Mouse (Mus musculus): ENCODE results near the gene Galt. TPM values are rescaled to one million over a fixed set of nuclear protein-coding genes. Genes with fewer than 3 reads are reported as not detected.
A peak's percentile ranks its signal among the peaks of the same experiment; 100 is the strongest.
"Not testable (repeated sequence)": the region's sequence is repeated elsewhere in the genome, so short reads cannot be mapped to it uniquely, and the experiment has no call there.

The Galt gene
- total RNA-seq, 2 experiments from 2014 or later = 45.6 to 52.0 TPM

DNA sequence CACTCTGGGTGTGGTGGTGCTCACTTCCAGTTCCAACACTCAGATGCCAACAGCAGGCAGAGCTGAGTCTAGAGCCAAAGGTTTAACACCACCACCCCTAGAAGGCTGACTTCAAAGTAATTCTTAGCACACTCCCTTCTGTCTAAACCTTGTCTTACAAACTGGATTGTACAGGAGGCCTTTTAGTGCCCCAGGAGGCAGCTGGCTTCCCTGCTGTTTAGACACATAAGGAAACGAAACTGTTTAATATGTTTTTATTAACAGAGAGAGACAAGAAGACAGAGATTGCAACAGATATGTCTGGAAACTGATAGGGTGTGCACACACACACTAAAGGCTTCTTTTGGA lies 16.8 kb upstream of the Galt start:
- no peak for DNase-seq
- intact Hi-C loops (cut with DNase I) = no loop called here

GRCm38 (mm10) chr4:41739260-41739659 lies 15.8 kb upstream of the Galt start:
- intact Hi-C loops (cut with DNase I) = no loop called here
- DNase-seq = no peak

- DNase-seq = no peak
- intact Hi-C loops (cut with DNase I) = no loop called here
Measured at GRCm38 (mm10) chr4:41740380-41741157, 14.5 kb upstream of the Galt start.

- DNase-seq = peak; percentile 90 to 91
- intact Hi-C loops (cut with DNase I) = no loop called here
Measured at GRCm38 (mm10) chr4:41741158-41741560, 13.9 kb upstream of the Galt start.

DNA sequence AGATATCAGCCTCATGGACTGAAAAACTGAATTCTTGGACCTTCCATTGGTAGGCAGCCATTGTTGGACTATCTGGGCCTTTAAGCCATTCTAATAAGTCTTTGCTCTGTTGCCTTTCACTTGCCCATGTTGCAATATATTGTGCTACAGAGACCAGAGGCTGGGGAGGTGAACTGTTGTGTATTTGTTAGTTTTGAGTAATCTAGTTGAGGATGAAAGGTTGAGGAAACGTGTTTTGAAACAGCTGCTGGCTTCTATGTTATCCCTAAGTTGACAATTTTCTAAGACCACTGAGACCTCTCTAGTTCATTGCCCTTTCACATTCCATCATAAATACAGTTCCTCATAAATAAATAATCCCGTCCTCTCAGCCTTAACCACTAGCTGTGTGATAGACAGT lies 10.9 kb upstream of the Galt start:
- no peak for DNase-seq
- intact Hi-C loops (cut with DNase I) = no loop called here

DNA sequence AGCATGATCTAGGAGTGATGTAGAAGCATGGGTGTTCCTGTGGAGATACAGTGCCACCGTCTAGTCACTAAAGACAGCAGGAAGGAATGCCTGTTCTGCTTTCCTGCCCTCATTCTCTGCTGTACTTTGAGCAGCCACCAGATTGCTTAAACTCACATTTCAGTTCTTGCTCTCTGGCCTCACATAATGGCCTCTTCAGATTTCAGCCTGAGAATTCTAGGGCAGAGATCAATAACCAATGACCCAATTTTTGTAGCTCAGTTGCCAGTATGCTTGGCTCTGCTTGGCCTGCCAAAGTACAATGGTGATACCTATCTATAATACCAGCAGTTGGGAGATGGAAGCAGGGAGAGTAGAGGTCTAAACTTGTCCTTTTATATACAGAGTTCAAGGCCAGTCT lies 10.0 kb upstream of the Galt start:
- intact Hi-C loops (cut with DNase I) = no loop called here
- DNase-seq = no peak

DNA sequence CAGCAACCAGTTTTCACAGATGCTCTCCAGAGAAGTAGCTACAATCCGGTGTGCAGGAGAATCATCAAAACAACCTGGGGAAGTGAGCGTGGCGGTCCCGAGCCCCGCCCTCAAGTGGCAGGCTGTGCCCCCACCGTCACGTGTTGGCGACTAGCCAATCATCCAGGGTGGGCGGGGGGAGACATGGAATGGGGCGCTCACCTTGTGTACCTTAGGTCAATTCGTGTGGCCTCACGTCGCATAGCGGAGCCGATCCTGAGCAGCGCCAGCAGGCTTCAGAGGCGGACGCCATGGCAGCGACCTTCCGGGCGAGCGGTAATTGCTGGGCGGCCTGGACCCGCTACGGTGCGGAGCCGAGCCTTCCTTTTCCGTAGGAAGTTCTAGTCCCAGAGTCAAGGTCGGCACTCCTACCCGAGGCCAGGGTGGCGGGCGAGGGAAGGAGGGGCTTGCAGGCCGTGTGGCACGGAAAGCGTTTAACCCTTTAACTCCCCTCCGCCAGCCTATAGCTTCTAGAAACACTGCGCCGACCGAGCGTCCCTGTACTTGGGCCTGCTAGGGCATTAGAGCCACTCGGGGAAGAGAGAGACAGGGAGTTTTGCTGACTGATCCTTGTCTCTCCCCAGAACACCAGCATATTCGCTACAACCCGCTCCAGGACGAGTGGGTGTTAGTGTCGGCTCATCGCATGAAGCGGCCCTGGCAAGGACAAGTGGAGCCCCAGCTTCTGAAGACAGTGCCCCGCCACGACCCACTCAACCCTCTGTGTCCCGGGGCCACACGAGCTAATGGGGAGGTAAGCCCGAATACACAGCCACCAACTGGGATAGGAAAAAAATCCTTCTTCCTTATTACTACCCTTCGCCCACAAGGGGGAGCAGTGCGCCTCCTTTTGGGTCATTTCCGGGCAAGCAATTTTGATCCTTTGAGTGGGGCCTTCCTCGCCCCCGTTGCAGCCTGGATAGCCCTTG lies 594 bp downstream of the Galt start, which contains the start of gene Sigmar1:
TSS of gene Sigmar1 (minus strand) at position 820 of the 968 bp plus-strand sequence.
- peak; percentile 84 to 88 for DNase-seq
- intact Hi-C loops (cut with DNase I) = no loop called here

DNA sequence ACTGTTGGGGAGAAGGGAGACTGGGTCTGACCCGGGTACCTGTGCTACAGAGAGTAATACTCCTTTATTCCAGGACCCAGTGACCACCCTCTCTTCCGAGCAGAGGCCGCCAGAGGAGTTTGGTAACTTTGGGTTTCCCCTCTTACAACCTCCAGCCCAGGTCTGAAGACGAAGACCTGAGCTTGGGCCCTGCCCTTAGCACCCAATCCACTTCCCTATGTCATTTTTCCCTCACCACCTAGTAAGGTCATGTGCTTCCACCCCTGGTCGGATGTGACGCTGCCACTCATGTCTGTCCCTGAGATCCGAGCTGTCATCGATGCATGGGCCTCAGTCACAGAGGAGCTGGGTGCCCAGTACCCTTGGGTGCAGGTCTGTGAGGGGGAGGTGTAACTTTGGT lies 1.4 kb downstream of the Galt start:
- intact Hi-C loops (cut with DNase I) = no loop called here

GRCm38 (mm10) chr4:41757321-41757720 lies 2.3 kb downstream of the Galt start:
- DNase-seq = no peak
- intact Hi-C loops (cut with DNase I) = no loop called here

More for the DNA sequence above, 1.4 kb downstream of the Galt start:
- DNase-seq = no peak

- DNase-seq = no peak
Measured at GRCm38 (mm10) chr4:41758021-41758420, 3.0 kb downstream of the Galt start.

DNA sequence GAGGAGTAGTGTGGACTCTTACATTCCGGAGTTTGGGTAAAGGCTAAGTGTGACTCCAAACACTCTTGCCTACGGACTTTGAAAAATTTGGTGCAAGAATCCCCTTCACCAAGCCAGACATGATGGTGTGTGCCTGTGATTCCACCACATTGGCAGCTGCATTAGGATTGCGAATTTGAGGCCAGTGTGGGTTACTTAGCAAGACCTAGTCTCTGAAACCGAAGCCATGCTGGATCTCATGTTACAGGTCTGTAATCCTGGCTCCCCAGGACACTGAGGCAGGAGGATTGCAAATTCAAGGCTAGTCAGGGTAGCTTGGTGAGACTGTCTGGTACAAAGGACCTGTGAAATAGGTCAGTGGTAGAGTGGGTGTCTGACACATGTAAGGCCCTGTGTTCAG lies 3.7 kb downstream of the Galt start:
- DNase-seq = no peak
- intact Hi-C loops (cut with DNase I) = no loop called here

More at GRCm38 (mm10) chr4:41758021-41758420, 3.0 kb downstream of the Galt start:
- intact Hi-C loops (cut with DNase I) = no loop called here

- intact Hi-C loops (cut with DNase I) = no loop called here
- peak; percentile 19 to 52 for DNase-seq
Measured at GRCm38 (mm10) chr4:41759206-41759605, 4.2 kb downstream of the Galt start.

DNA sequence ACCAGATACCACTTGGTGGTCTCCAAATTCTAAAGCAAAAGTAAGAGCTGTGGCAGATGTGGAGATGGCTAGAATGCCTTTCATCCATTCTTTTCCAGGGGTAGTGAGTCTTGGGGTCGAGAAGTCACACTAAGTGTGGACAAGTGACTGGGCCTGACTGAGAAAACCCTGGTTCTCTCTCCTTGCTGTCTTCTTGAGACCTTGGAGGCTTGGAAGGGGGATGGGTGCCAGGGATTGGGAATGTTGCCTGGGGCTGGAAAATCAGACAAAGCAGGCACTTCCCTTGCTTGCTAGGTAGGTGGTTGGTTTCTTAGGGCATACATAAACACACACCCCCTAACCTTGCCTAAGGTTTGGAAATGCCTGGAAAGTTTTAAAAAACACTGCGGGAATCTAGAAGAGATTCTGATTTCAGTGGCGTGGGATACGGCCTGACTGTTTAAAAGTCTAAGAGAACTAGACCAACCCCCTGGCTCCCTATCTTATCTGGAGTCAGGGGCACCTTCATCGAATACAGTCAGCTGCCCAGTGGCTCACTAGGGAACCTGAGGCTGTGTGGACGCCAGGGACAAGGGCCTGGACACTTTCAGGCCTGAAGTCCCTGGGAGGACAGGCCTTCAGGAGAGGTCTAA lies 4.7 kb downstream of the Galt start:
- intact Hi-C loops (cut with DNase I) = no loop called here
- DNase-seq = no peak

GRCm38 (mm10) chr4:41760288-41760721 lies 5.3 kb downstream of the Galt start:
- peak; percentile 91 for DNase-seq
- intact Hi-C loops (cut with DNase I) = no loop called here

DNA sequence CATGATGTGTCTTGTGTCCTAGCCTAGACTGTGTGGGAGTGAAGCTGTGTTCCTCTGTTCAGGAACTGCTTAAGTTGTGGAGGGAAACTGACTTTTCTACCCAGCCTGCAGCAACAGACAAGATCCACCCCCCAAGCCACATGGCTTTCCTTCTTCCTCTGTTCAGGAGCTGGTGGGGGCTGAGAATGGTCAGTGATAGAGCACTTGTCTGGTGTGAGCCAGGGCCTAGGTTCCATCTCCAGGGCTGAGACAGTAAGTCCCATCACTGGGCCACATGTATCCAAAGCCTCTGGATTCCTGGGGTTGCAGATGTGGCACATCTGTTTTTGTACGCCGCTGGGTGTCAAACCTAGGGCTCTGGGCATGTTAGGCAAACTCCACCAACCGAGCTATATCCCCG lies 5.9 kb downstream of the Galt start:
- intact Hi-C loops (cut with DNase I) = no loop called here
- DNase-seq = no peak

GRCm38 (mm10) chr4:41761680-41762079 lies 6.7 kb downstream of the Galt start:
- DNase-seq = no peak
- intact Hi-C loops (cut with DNase I) = no loop called here

DNA sequence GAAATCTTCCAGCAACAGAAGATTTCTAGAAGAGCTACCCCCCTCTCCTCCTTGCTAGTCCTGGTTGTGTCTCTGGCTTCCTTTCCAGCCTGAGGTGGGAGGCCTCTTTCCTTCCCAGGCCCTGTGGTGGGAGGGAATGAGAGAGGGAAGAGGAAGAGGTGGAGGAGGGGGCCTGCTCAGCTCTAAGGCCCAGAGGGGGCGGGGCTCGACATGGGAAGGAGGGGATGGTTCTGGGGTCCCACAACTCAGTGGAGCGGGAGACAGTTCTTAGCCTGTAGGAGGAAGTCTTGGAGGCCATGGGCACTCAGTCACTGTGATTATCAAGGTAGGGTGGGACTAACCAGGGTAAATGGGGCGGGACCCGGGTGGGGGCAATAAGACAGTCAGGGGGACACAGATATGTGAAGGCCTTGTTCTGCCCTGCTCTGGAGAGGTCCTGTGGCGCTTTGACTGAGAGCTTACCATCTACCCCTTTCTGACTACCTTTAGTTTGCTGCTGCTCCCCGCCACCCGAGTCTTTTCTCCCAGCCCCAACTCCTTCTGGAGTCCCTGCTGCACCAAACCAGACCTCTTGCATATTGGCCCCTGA lies 7.2 kb downstream of the Galt start:
- intact Hi-C loops (cut with DNase I) = no loop called here
- DNase-seq = no peak

DNA sequence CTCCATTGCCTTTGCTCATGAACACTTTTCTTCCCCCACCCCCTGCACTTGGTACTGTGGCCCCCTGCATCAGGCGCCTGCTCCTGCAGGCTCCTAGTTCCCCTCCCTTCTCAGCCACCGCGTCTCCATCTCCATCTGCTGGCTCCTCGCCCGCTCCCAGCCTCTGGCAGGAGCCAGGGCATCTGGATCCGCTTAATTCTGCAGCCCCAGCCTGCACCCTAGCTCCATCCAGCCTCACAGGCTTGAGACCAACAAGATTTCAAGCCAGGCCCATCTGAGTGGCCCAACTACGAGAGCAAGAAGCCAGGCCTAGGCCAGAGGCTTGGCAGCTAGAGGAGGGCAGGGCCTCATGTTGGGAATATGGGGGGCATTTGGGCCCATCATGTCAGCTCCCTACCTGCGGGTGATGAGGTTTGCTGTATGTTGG lies 7.7 kb downstream of the Galt start:
- intact Hi-C loops (cut with DNase I) = not testable (repeated sequence)
- DNase-seq = peak; percentile 77 to 83

DNA sequence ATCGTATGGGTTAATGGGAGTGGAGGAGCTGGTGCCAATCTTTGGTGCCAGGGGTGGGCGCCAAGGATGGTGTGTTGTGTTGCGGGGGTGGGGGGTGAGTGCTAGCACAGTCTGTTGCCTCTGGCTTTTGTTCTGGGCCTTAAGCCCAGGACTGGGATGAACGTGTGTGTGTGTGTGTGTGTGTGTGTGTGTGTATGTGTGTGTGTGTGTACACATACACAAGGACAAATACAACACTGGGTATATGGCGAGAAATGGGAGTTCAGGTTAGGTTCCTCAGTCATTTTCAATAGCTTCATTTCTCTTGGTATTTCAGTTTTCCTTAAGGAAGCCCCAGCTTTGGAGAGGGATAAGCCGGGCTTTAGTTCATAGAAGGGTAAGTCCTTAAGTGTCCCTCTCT lies 8.1 kb downstream of the Galt start:
- intact Hi-C loops (cut with DNase I); DNase-seq: not testable (repeated sequence)

GRCm38 (mm10) chr4:41767301-41767700 lies 12.3 kb downstream of the Galt start:
- intact Hi-C loops (cut with DNase I); DNase-seq: not testable (repeated sequence)
